Mouse (Mus musculus) forebrain, postnatal 0 days (tissue): ENCODE results near the gene Rinl. TPM values are rescaled to one million over a fixed set of nuclear protein-coding genes. Genes with fewer than 3 reads are reported as not detected.

Experiments used
- ATAC-seq: fragments of 200-750 bp; cut with Nextera tagmentation; 2 replicates; pipeline ENCODE4 v1.8.0; 2017; ENCODE audit warnings: mild to moderate bottlenecking, moderate library complexity
- DNase-seq: peaks from one replicate; pipeline ENCODE4 v3.0.0-alpha.2; 2015
- H3K27ac ChIP-seq: fragments of 300-500 bp; sonication (generic); 2 replicates; pipeline ENCODE4 v1.5.1; 2014; ENCODE audit warnings: low read depth, mild to moderate bottlenecking, antibody characterized with exemption, low read length, moderate library complexity, mixed read lengths
- H3K27me3 ChIP-seq: fragments of 300-500 bp; sonication (generic); 2 replicates; pipeline ENCODE4 v1.6.1; 2014; ENCODE audit warnings: mild to moderate bottlenecking, low read length, mixed read lengths; ENCODE audit not compliant: insufficient read depth
- H3K36me3 ChIP-seq: fragments of 300-500 bp; sonication (generic); 2 replicates; pipeline ENCODE4 v1.6.1; 2014; ENCODE audit warnings: mild to moderate bottlenecking, moderate library complexity; ENCODE audit not compliant: insufficient read depth
- H3K4me1 ChIP-seq: fragments of 300-500 bp; sonication (generic); 2 replicates; pipeline ENCODE4 v1.6.1; 2014; ENCODE audit warnings: antibody characterized with exemption; ENCODE audit not compliant: insufficient read depth
- H3K4me2 ChIP-seq: fragments of 300-500 bp; sonication (generic); 2 replicates; pipeline ENCODE4 v1.6.1; 2014; ENCODE audit warnings: low read depth, mild to moderate bottlenecking, moderate library complexity
- H3K4me3 ChIP-seq: fragments of 300-500 bp; sonication (generic); 2 replicates; pipeline ENCODE4 v1.5.1; 2014; ENCODE audit warnings: low read depth, low read length, mixed read lengths
- H3K9ac ChIP-seq: fragments of 300-500 bp; sonication (generic); 2 replicates; pipeline ENCODE4 v1.6.1; 2014; ENCODE audit warnings: mild to moderate bottlenecking
- H3K9me3 ChIP-seq: fragments of 300-500 bp; sonication (generic); 2 replicates; pipeline ENCODE4 v1.6.1; 2016; ENCODE audit warnings: low read length
- CTCF ChIP-seq: sonication (generic); IDR thresholded peaks from 2 replicates; pipeline ENCODE4 v1.5.1; 2016; ENCODE audit warnings: antibody characterized with exemption, control low read depth, low read depth
- WGBS: fragments of 180-500 bp; shearing (Covaris S2); extraction: QIAGEN DNeasy Blood & Tissue Kit; methylation state at CpG from one replicate; pipeline ENCODE4 v1.1.7; 2014; 5-methylcytosine and 5-hydroxymethylcytosine counted together
- polyA plus RNA-seq: library from polyadenylated mRNA; unstranded; fragments of >200 nt; fragmentation: Nextera tagmentation; extraction: Ambion mirVana; gene quantifications from 2 replicates; pipeline ENCODE4 v1.2.1, GENCODE M21; 2015
- total RNA-seq: library from RNA; depleted of rRNA; stranded (reverse); fragments of >200 nt; gene quantifications from 2 replicates; pipeline ENCODE4 v1.2.3, GENCODE M21; 2014

Gene Rinl
- total and polyA plus RNA-seq, 2 experiments from 2014 or later = 1.6 to 2.1 TPM

DNA sequence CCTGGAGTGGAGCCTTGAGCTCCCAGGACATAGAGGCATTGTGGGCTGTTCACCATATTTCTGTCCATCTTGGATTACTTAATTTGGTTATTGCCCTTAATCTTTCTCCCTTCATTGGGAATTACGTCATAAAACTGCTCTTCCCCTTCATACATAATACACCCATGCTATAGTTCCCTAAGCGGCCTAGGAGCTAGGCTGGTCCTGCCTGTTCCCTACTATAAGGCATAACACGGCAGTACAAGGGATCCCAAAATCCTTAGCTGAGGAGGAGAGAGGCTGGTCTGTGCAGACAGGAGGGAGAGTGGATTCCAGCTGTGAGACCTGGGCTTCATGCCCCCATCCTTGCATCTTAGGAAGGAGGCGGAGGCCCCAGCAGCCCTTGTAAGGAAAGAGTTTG lies 29.2 kb downstream of the Rinl start:
- Histone ChIP-seq H3K4me1 (0 out of 2 replicates have a peak, but pooled peaks cover under 1% of the 10 kb centered on the region), H3K4me3 (no peak overlapping the region), H3K4me2 (no peak overlapping the region), H3K36me3 (peaks cover 96% of the 10 kb centered on the region), H3K9ac (no peak overlapping the region), H3K27ac (no peak overlapping the region), H3K9me3 (no peaks in the 10 kb centered on the region), H3K27me3 (no peaks in the 10 kb centered on the region)
- TF ChIP-seq CTCF = no peak
- ATAC-seq (no peak), DNase-seq (no peak)
- 78% methylated on average over 4 of the region's 4 CpGs for WGBS

DNA sequence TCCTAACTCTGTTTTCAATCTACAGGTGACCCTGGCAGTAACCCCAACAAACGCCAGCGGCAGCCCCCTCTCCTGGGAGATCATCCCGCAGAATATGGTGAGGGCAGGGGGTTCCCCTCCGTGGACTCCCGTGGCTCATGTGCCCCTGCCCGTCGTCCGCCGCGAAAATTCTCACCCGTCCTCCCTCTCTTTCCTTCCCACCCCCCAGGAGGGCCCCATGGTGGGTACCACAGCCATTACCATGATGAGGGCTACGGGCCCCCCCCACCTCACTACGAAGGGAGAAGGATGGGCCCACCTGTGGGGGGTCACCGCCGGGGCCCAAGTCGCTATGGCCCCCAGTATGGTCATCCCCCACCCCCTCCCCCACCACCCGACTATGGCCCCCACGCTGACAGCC lies 29.7 kb downstream of the Rinl start:
- ATAC-seq = no peak
- no peak overlapping the region for H3K4me2 ChIP-seq
- no peak overlapping the region for H3K9ac ChIP-seq
- no peaks in the 10 kb centered on the region for H3K27me3 ChIP-seq
- H3K9me3 ChIP-seq = no peaks in the 10 kb centered on the region
- no peak overlapping the region for H3K27ac ChIP-seq
- no peaks in the 10 kb centered on the region for H3K4me1 ChIP-seq
- no peak for TF ChIP-seq CTCF
- H3K4me3 ChIP-seq = no peak overlapping the region
- no peak for DNase-seq
- peaks cover 96% of the 10 kb centered on the region for H3K36me3 ChIP-seq
- 82% methylated on average over 18 of the region's 18 CpGs for WGBS

DNA sequence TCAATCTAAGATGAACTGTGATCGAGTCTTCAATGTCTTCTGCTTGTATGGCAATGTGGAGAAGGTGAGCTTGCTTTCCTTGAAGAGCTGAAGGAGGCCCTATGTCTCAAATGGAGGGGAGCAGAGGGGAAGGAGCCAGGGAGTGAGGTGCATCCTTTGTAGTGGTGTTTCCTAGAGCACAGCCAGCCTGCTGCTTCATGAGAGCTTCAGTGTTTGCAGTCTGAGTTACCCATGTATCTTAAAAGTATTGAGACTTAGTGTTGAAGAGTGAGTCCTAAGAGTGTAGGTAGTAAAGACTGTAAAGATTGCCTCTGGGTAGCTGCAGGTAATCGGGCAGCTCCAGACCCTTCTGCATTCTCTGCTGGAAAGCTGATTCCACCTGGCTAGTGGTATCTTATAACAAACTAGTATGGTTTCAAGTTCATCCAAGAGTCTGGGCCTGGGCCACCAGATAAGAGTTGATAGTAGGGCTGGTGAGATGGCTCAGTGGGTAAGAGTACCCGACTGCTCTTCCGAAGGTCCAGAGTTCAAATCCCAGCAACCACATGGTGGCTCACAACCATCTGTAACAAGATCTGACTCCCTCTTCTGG lies 30.2 kb downstream of the Rinl start:
- H3K27ac ChIP-seq = no peak overlapping the region
- no peaks in the 10 kb centered on the region for H3K9me3 ChIP-seq
- no peak for TF ChIP-seq CTCF
- H3K9ac ChIP-seq = no peak overlapping the region
- no peak overlapping the region for H3K4me2 ChIP-seq
- ATAC-seq (no peak), DNase-seq (no peak)
- H3K36me3 ChIP-seq = peaks cover 91% of the 10 kb centered on the region
- H3K4me1 ChIP-seq = no peaks in the 10 kb centered on the region
- H3K4me3 ChIP-seq = no peak overlapping the region
- WGBS = 91% methylated on average over 4 of the region's 4 CpGs
- no peaks in the 10 kb centered on the region for H3K27me3 ChIP-seq

DNA sequence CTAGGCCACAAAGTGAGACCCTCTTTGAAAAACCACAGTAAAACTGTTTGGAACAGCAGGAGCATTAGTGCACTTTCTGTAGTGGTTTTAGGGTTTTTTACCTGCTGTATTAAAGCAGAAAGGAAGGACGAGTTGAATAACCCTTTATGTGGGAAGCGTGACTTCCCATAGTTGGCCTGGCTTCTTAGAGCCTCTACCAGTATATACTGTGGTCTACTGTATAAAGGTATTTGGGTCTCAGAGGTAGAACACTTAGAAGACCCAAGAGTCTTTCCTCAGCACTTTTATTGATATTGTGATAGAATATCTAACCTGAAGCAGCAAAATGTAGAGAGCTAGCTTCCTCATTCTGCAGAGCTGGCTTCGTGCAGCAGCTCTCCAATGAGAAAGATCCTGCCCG lies 30.8 kb downstream of the Rinl start:
- TF ChIP-seq CTCF = no peak
- H3K4me1 ChIP-seq = 0 out of 2 replicates have a peak, but pooled peaks cover 1% of the 10 kb centered on the region
- H3K36me3 ChIP-seq = peaks cover 85% of the 10 kb centered on the region
- no peak overlapping the region for H3K9ac ChIP-seq
- no peak overlapping the region for H3K4me3 ChIP-seq
- no peak overlapping the region for H3K27ac ChIP-seq
- no peak overlapping the region for H3K4me2 ChIP-seq
- no peak for DNase-seq
- no peak for ATAC-seq
- WGBS = 82% methylated on average over 4 of the region's 4 CpGs
- no peaks in the 10 kb centered on the region for H3K27me3 ChIP-seq
- H3K9me3 ChIP-seq = no peaks in the 10 kb centered on the region

DNA sequence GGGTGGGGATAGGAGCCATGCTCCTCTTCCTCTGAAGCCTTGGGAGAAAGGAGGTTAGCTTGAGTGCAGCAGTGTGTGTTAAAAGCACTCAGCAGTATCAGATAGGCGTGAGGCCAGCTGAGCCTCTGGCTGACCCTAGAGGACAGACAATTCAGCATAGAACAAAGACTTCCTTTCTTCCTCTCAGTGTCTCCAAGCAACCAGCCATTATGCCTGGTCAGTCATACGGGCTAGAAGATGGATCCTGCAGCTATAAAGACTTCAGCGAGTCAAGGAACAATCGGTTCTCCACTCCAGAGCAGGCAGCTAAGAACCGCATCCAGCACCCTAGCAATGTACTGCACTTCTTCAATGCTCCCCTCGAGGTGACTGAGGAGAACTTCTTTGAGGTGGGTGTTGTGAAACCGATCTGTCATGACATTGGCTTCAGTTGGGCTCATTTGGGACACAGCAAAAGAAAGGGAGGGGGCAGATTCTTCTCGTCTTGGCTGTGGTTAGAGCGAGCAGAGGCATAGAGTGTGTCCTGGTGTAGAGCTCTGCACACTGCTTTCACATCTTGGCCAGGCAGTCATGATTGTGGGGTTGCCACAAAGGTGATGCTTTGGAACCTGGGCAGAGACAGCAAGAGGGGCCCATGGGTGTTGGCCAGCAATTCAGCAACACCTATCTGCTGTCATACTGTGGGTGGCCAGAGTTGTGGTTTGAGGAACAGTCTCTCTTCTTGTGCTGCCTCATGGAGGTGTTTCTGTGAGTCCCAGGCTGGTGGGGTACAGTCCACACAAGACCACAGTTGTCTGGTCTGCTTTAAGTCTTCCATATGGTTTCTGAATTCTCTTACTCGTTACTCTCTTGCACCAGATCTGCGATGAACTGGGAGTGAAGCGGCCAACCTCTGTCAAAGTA lies 31.8 kb downstream of the Rinl start:
- Histone ChIP-seq H3K4me1 (0 out of 2 replicates have a peak, but pooled peaks cover 4% of the 10 kb centered on the region), H3K9ac (no peak overlapping the region), H3K27ac (no peak overlapping the region), H3K4me3 (no peak overlapping the region), H3K4me2 (no peak overlapping the region), H3K27me3 (no peaks in the 10 kb centered on the region), H3K36me3 (peaks cover 74% of the 10 kb centered on the region), H3K9me3 (no peaks in the 10 kb centered on the region)
- ATAC-seq (no peak), DNase-seq (no peak)
- TF ChIP-seq CTCF = no peak
- 44% methylated on average over 12 of the region's 12 CpGs for WGBS

DNA sequence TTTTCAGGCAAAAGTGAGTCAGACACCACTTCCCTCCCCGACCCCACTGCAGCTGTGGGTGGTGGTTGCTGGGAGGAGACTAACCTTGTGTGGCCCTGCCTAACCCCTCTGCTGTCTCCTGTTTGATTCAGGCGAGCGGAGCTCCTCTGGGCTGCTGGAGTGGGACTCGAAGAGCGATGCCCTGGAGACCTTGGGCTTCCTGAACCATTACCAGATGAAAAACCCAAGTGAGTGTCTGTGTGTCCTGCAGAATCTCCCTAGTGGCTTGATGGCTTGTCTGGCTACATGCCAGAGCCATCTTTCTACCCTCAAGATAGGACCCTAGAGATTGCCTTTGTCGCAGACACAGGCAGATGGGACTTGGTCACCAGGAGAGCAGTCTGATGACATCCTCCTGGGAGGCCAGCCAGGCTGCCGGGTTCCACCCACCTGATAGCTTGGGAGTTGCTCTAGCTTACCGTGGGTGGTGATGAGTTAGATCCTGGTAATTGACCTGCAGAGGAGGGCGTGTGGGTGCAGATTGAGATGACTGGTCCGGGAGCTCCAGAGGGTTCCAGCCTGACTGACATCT lies 32.6 kb downstream of the Rinl start:
- Histone ChIP-seq H3K4me3 (no peak overlapping the region), H3K36me3 (peaks cover 67% of the 10 kb centered on the region), H3K4me1 (0 out of 2 replicates have a peak, but pooled peaks cover 4% of the 10 kb centered on the region), H3K27me3 (no peaks in the 10 kb centered on the region), H3K9ac (no peak overlapping the region), H3K4me2 (no peak overlapping the region), H3K27ac (no peak overlapping the region), H3K9me3 (no peaks in the 10 kb centered on the region)
- DNase-seq = no peak
- no peak for TF ChIP-seq CTCF
- ATAC-seq = no peak
- 71% methylated on average over 10 of the region's 10 CpGs for WGBS

DNA sequence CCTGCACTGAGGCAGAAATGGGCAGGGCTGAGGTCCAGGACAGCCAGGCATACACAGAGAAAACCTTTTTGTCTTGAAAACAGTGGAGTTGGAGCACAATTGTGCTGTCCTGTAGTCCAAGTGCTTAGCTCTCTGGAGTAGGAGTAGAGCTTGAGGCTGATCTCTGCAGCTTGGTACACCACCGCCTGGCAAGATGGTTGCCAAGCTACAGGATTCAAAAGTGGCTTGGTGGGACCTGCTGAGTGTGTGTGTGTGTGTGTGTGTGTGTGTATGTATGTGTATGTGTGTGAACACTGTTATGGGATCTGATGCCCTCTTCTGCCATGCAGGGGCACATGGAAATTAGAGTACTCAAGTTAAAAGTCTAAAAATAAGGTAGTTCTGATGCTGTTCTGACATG lies 33.8 kb downstream of the Rinl start:
- H3K36me3 ChIP-seq = peaks cover 55% of the 10 kb centered on the region

More for the DNA sequence above, 33.8 kb downstream of the Rinl start:
- H3K27me3 ChIP-seq = no peaks in the 10 kb centered on the region
- no peak overlapping the region for H3K4me3 ChIP-seq
- ATAC-seq (no peak), DNase-seq (no peak)
- no peaks in the 10 kb centered on the region for H3K9me3 ChIP-seq
- no peak overlapping the region for H3K9ac ChIP-seq
- no peak overlapping the region for H3K4me2 ChIP-seq
- no peak overlapping the region for H3K27ac ChIP-seq
- H3K4me1 ChIP-seq = 0 out of 2 replicates have a peak, but pooled peaks cover 4% of the 10 kb centered on the region
- WGBS = 58% methylated on average over 1 of the region's 1 CpGs
- TF ChIP-seq CTCF = no peak
